Mouse (Mus musculus) forelimb bud, embryonic 11.5 days (tissue): ENCODE results near the gene P2ry6.

ENCODE experiments used
- DNase-seq: peaks from one replicate; pipeline ENCODE4 v3.0.0-alpha.2; 2012; ENCODE audit warnings: low read depth, low spot score

P2ry6 gene

DNA sequence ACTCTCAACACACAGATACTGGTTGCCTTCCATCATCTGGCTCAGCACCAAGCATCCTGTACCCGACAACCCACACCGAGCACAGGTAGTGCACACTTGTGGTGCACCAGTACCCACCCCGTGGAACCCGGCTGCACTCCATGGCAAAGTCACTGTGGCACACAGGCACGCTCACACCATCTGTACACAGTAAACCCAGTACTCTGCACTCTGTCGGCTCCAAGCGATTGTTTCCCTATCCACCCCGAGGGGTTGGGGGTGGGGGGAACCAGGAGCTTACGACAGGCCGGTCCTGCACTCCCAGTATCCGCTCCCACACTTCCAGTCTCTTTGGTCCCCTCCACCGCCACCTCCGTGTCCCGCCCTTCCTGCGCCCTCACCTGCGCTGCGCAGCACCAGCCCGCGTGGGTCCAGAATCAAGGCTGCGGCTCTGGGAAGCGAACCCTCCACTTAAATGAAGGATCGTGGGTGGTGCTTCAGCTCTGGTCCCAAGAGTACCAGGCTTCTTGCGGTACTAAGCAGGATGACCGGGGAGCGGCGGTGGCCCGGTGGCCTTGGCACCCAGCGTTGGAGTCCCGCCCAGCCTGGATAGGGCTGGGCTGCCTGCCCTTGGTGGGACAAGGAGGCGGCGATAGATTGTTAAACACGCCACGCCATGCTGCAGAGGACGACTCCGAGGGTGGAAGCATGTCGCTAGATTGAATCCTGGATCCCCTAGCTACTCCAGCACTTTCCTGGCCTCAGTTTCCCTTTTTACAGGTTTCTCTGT, at the start of gene P2ry6:
P2ry6 (minus strand) TSS at position 515 of the 769 bp plus-strand sequence.
- DNase-seq: peak; percentile 18

DNA sequence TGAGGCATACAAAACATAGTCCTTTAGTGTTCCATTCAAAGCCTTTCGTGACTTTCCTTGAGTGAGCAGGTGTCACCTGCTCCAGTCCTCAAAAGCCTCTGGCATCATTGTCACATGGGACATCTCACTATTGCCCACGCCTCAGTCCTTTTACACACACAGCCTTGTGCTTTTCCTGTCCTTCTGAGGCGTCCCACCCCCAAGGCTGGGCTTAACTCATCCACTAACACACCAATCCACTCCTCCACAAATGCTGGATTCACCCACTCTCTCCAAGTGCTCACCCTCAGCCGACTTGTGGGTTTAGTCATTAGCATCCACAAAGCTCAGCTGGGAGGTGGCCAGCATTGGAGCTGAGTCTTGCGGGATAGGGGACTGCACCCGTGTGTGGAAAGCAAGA, 43.0 kb upstream of the P2ry6 start:
- DNase-seq: no peak

DNA sequence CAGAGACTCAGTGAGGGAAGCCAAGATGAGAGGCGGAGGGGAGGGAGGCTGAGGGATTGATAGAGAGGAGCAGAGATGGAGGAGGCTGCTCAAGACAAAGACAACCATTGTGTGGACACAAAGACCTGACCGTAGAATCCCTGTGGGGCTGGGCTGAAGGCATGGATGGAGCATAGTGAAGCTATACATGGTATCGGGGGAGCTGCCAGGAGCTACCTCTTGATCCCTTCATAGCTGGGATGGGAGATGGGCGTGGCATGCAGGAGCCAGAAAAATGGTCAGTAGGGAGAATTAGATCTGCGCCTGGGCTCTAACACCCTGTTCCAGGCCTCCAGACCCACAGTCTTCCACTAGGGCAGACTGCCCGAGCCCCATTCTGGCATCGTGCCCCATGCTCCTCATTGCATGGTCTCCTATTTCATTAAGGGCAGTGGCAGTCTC, 42.6 kb upstream of the P2ry6 start:
- DNase-seq: no peak

DNA sequence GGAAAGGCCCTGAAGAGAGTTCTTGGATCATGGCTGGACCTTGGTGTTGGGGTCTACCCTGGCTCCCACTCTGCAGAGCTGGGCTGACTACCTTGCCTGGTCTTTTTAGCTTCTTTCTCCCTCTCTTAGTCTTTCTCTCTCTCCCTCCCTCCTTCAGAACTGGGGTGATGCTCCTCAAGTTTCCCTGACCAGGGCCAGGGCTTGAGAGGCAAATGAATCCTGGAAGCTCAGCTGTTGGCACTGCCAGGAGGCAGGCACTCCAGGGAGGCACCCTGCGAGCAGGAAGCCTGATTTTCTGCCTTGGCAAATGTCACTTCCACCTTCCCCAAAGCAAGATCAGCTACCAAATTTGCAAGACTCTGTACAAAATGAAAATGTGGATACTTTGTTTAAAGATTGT, 40.5 kb upstream of the P2ry6 start:
- DNase-seq: no peak

DNA sequence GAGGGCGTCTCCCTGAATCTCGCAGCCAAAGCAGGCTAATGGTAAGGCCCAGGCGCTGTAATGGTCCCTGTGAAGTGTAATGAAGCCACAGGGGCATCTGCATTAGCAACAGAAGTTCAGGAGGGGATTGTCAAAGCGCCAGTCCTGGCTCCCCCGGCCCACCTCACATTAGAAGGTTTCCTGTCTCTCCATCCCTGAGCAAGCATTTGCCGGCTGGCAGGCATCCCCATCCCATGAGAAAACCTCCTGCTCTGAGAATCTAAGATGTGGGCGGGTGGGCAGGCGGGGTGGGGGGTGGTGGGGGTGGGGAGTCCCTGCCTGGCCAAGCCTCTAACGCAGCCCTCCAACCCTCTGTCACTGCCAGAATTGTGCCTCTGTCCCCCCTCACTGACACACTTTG, 39.6 kb upstream of the P2ry6 start:
- no peak for DNase-seq

DNA sequence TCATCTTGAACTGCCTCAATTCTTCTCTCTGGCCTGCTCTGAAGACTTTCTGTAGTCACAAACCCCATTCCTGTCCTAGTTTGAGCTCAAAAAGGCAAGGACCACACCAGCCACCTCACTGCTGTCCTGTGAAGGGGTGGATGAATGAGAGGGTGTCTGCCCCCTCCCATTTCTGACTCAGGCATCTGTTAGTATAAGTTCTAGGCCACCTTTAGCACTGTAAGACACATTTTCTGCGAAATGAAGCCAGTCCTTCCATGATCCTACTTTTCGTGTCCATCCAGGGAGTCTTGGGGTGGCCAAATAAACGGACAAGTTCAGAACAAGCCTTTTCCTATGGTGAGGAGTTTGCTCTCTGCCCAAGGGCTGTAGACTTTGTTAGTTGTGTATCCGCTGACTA, 38.1 kb upstream of the P2ry6 start, which contains the start of gene P2ry2:
P2ry2 (minus strand) TSS at position 326 of the 400 bp plus-strand sequence.
- DNase-seq: no peak

DNA sequence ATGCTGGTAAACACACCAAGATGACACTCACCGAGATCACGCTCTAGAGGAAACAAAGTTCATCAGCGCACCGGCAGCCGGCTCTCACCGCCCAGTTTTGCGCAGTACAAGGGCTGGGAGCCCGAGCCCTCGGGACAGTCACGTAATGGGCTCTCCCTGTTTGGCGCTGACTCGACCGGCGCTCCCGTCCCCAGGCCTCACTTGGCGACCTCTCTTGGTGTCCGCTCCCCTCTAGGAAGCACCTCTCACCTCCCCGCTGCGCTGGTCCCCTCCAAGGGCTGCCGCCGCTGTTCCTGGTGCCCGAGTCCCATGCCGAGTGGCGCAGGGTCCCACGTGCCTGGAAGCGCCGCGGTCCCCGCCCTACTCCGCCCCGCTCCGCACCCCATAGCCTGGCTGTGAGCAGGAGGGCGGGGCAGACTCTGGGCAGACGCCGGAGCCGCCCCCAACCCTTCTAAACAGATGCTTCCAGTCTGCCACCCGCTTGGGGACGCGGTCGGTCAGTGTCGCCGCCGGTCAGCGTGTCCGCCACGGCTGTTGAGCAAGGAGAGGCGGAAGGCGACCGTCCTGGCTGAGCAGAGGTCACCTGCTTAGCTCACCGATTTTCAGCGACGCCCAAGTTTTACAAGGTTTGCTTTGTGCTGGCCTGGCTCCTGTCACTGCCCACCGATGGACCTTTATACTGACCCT, 37.4 kb upstream of the P2ry6 start:
- DNase-seq: peak; percentile 45

DNA sequence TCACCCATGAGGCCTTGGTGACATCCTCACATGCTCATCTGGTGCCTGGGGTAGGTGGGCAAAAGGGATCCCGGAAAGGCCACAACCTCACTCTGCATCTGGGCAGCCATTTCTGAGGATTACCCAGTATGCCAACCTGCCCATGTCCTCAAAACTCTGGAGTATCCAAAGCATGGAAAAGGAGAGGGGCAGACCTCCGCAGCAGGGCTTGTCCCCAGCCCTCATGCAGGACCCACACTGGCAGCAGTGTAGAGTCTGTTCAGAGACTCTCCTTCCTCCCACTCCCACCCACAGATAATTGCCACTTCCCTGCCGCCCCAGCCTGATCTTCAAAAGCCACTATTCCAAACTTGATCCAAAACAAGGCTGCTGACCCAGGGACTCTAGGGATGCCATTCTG, 36.3 kb upstream of the P2ry6 start:
- no peak for DNase-seq

DNA sequence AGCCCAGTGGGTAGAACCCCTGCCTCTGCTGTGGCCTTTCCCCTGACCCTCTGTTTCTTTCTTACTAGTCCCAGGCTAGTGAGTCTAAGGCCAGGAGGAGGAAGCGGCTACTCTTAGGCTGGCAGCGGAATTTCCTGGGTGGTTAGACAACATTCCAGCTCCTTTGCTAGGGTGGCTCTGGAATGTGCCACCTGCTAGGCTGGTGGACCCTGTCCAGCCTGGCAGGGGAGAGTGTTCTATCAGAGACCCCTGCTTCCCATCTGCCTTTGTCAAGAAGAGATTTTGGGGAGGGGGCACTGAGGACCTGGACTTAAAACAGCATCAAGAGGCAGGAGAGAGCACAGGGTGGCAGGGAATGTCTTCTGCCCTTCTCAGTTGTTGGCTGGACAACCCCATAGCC, 31.8 kb upstream of the P2ry6 start:
- DNase-seq: no peak

DNA sequence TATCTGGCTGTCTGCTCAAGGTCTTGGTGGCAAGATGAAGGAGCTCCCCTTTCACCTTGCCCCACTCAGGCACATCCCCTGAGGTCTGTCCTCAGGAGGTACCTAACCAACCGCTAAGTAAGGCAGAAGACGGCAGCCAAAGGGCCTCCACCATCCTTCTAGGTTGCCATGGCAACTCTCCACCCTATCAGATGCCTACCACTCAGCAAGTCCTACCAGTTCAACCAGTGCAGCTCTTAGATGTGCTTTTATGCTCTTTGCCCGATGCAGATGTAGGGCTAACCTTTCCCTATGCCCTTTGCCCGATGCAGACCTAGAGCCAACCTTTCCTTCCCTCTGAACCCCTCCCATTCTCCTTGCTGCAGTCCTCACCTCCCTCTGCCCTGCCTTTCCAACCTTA, 30.7 kb upstream of the P2ry6 start:
- no peak for DNase-seq

DNA sequence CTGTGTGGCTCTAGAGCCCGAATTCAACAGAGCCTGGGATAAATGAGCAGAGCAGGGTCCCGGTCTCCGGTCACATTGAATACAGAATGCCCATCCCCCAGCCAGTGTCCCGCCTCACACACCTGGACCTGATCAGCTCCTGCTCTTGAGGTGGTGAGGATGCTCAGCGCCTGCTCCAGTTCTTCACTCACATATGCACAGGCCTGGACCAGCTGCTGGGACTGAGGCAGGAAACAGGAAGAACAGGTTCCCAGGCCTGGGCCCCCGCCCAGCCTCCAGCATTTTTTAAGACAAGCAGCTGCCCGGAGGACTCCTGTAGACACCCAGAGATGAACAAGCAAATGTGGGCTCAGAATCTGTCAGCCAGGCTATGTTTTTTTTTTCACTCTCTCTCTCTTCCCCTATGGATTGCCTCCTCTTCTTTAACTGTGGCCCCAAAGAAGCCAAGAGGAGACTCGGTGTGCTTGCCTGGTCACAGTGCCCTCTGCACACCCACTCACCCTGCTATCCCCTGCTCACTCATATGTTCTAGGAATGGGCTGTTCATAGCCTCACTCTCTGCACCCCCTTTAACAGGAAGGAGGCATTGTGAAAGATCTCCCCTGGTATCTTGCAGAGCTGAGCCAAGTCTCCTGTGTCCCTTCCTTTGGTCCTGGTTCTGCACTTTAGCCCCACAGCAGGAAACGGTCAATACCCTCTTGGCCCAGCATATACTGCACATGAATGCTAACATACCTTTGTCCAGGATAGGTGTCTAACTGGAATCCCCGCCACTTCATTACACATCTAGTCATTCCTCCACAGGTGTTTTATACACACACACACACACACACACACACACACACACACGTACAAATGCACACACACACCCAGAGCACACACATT, 29.2 kb upstream of the P2ry6 start:
- DNase-seq: peak; percentile 51

DNA sequence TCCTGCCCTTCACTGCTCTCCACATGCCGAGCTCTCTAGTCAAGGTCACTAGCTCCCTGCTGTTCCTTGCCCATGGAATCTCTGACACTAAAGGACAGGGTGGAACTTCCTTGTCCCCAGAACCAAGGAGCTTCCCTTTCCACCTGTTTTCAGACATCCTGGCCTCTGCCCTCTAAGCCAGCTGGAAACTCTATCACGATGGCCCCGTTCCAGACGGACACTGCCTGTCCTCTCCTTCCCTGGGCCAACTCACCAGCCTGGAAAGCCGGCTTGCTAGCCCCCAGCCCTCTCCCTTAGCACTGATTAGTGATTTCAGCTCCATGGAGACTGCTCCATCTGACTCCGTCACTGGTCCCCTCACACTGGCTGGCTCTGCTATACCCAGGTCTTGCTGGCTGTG, 27.8 kb upstream of the P2ry6 start:
- DNase-seq: no peak

DNA sequence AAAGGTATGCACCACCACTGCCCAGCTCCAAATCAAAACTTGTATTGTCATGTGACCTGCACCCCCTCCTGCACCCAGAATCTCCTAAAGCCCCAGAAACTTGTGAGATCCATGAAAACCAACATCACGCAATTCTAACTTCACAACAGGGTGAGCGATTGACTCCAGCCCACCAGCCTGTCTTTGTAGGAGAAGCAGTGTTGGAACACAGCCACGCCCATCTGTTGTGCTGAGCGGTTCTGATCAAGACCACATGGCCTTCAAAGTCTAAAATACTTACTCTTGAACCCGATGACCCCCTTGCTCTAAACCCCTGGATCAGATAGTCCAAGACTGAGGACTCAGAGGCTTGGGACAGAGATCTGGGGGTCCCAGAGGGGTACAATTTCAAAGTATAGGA, 25.2 kb upstream of the P2ry6 start:
- DNase-seq: no peak

DNA sequence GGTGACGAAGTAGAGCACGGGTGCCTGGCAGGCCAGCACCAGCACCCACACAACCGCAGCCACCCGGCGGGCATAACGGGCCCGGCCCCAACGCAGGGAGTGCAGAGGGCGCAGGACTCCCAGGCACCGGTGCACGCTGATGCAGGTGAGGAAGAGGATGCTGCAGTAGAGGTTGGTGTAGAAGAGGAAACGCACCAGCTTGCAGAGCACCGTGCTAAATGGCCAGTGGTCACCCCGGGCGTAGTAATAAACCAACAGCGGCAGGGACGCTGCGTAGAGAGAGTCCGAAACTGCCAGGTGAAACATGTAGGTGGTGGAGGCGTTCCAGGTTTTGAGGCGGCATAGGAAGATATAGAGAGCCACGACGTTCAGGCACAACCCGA, 24.1 kb upstream of the P2ry6 start:
- DNase-seq: no peak

DNA sequence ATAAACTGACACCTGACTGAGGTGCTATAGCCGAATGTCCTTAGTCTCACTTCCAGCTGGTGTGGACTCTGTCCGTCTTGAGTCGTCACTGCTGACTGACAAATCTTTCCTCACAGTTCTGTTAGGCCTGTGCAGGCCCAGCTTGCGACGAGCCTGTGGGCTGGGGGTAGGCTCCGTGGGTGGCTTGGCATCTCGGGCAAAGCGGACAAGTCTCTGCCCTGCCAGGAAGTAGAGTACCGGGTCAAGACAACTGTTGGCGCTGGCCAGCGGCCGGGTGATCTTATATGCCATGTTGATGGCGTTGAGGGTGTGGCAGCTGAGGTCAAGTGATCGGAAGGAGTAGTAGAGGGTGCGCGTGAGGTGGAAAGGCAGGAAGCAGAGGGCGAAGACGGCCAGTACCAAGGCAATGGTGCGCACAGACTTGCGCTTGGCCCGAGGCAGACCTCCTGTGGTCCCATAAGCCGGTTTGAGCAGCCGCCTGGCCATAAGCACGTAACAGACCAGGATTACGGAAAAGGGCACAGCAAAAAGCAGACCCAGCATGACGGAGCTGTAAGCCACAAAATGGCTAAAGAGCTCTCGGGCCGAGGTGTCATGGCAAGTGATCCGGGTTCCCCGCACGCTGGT, 23.6 kb upstream of the P2ry6 start:
- no peak for DNase-seq

DNA sequence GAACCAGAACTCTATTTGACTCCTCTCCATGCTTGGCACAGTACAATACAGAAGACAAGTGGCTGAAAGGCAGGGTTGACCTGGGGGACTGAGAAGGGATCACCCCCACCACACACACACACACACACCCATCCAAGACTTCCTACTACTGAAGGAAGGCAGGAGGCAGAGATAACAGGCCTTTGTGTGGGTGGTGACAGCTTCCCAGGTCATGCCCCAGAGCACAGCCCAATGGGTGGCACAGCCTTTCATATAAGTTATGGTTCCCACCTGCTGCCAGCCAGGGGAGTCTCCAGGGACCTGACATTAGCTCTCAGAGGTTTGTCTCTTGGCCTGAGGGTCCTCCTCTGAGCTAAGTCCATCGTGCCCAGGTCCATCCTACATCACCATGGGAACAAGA, 22.8 kb upstream of the P2ry6 start:
- no peak for DNase-seq

DNA sequence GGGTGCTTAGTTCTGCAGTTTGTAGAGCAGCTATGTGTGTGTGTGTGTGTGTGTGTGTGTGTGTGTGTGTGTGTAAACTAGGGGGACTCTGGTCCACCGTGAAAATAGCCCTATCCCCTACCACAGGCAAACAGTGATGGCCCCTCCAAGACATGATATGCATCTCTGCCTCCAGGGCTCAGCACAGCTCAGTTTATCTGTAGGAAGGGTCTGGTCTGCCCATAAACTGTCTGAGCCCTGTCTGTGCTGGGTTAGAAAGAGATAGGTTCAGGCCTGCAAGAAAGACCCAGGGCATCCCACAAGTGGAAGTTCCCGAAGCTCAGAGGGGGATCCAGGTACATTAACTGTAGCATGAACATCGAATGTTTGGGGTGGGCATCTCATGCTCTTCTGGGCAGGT, 21.5 kb upstream of the P2ry6 start:
- no peak for DNase-seq

DNA sequence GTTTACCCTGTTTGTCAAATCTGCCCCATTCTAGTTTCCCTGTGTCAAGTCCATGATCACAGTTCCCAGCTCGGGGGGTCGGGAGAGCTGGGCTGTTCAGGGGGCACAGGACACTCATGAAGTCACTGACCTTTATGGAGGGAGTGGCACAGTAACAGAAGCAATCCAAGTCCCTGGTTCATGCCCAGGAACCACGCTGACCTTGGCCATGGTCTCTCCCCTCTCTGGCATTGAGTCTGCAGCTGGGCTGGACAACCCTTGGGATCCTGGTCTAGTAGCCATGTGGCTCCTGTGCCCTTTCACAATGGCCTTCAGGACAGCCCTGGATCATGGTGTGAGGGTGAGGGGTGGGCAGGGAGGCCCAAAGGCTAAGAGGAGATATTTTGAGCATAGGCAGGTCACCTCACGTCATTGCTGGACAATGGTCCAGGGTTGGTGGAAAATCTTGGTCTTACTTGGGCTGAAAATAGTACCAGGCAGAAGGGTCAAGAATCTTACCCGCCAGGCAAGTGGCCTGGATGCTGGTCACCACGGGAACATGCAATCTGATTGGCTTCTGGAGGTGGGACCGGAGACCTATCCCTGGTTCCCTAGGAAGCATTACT, 20.9 kb upstream of the P2ry6 start:
- no peak for DNase-seq

DNA sequence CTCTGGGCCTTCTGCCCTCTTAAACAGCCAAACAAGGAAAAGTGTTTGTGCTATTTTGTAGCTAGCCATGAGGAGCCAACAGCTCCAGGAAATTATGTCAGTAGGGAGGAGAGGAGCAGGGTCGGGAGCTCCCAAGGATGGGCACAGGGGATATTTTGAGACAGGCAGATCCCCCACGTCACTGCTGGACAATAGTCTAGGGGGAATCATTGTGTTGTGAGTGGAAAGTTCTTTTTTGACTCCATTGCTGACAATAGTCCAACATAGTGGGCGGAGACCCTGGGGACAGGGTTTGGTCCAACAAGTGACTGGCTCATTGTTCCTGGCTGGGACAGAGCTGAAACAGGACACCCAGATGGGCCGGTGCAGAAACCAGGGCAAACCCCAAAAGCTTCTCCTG, 18.7 kb upstream of the P2ry6 start:
- DNase-seq: no peak

DNA sequence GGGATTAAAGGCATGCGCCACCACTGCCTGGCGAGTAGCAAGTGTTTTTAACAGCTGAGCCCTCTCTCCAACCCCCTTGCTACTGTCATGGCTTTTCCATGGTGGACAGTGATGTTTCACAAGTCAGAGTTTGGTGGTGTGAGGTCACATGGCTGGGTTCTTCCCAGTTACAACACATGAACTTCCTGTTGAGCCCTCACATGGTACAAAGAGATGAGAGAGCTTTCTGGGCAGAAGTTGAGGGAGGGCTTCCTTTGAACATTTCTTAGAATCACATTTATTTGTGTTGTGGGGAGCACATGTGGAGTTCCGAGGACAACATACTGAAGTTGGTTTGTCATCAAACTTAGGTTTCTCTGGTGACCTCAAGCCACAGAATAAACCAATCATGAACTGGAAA, 17.5 kb upstream of the P2ry6 start:
- DNase-seq: no peak

DNA sequence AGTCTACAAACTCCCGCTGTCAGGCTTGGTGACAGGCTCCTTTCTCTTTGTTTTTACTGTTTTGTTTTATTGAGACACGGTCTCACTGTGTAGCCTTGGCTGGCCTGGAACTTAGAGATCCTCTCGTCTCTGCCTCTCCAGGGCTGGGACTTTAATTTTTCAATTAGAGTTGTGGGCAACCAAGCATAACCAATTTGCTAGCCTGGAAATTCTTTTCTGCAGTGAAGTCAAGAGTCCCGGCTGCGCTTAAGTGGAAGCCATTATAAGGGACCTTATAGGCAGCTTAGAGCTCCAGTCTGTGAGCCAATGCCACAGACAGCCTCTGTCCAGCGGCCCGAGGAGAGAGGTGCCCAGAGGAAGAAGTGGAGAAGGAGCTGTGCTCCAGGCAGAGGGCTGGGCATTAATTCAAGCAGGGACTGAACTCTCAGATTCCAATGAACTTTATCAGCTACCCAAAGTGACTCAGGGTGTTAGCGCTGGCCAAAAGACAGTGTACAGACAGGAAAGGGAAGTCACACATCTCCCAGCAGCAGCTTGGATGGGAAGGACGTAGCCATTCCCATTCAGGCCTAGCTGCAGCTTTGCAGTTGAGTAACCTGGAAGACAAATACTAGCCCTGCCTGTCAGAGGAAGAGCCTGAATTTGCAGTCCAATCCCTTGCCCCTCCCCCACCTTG, 16.3 kb upstream of the P2ry6 start:
- DNase-seq: no peak
